Mouse (Mus musculus): Measurements from ENCODE around the gene Rnf17. TPM values are rescaled to one million over a fixed set of nuclear protein-coding genes. Genes with fewer than 3 reads are reported as not detected.

The Rnf17 gene
- 0.40 and 0.67 TPM in 2 replicates for polyA plus RNA-seq (2015; fragmentation: Nextera tagmentation; extraction: Ambion mirVana)

DNA sequence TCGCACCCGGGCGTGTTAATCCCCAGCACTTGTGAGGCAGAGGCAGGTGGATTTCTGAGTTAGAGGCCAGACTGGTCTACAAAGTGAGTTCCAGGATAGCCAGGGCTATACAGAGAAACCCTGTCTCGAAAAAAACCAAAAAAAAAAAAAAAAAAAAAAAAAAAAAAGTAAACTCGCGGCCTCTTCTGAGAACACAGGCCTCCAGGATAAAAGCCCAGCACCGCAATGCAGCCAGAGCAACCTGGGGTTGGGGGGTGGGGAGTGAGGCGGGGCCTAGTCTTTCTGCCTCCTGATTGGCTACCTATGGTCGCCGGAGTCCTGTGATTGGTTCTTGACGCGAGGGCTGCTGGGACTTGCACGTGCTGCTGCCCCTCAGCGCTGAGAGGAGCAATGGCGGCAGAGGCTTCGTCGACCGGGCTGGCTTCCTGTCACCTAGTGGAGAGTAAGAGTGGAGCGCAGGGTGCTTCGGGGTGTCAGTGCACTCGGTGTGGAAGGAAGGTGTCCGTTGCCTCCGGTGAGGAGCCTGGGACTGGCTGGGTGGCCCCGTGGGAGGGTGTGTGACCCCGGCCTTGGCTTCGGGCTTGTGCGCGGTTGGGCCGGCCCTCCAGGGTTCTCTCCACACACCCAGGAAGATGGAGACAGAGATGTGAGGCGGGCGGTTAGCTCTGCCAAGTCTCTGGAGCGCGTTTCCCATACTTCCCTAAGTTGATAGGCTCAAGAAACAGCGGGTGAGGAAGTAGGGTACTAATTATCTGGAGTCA lies at the start of gene Rnf17:
Gene Rnf17 (plus strand): TSS at position 271 of the 761 bp plus-strand sequence.
- 70% methylated on average over 34 of the region's 34 CpGs for WGBS
- ATAC-seq (ENCODE audit: low FRiP score, low TSS enrichment) (no peak), DNase-seq (ENCODE audit: low spot score) (no peak)
- Histone ChIP-seq H3K9me3 (ENCODE audit: control insufficient read depth, low read length) (no peaks in the 10 kb centered on the region), H3K4me2 (replicated peaks; ENCODE audit: low read depth) (no peak within 1 kb of the TSS), H3K4me3 (ENCODE audit: low read depth, low read length) (no peak within 1 kb of the TSS), H3K27ac (replicated peaks) (no peak within 1 kb of the TSS), H3K27me3 (ENCODE audit: control insufficient read depth, insufficient read depth, low read length) (no peaks in the 10 kb centered on the region), H3K9ac (ENCODE audit: low read length) (no peak within 1 kb of the TSS), H3K36me3 (ENCODE audit: control insufficient read depth, insufficient read depth, low read length) (no peaks in the 10 kb centered on the region), H3K4me1 (replicated peaks; ENCODE audit: control insufficient read depth, insufficient read depth) (no peaks in the 10 kb centered on the region)
- no peak for TF ChIP-seq CTCF (IDR thresholded peaks at IDR 0.05; ENCODE audit: low read depth)
- TF ChIP-seq EP300 (optimal IDR thresholded peaks at IDR 0.05) = no peak

DNA sequence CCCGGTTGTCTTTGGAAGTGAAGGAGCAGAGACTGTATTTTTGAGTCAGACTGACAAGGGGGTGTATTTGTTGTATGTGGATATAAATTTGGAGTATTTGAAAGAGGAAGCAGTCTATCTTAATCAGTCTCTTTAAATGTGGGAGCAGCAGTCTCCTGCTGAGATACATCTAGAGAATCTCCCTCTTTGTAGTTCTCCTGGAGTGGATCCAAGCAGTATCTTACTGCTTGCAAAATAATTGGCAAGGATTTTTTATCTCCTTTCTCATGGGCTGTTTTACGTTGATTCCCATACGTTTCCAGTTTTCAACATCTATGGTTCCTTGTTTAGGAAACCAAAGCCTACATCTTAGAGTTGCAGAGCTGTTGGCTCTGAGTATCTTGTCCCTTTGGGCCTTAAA lies 47.6 kb upstream of the Rnf17 start:
- H3K4me2 ChIP-seq (replicated peaks; ENCODE audit: low read depth) = no peak overlapping the region
- no peaks in the 10 kb centered on the region for H3K36me3 ChIP-seq (ENCODE audit: control insufficient read depth, insufficient read depth, low read length)
- WGBS = 52% methylated on average over 3 of the region's 3 CpGs
- H3K27me3 ChIP-seq (ENCODE audit: control insufficient read depth, insufficient read depth, low read length) = no peaks in the 10 kb centered on the region
- no peaks in the 10 kb centered on the region for H3K4me1 ChIP-seq (replicated peaks; ENCODE audit: control insufficient read depth, insufficient read depth)
- no peak for ATAC-seq (ENCODE audit: low FRiP score, low TSS enrichment)
- no peak overlapping the region for H3K9ac ChIP-seq (ENCODE audit: low read length)
- no peak overlapping the region for H3K27ac ChIP-seq (replicated peaks)
- H3K9me3 ChIP-seq (ENCODE audit: control insufficient read depth, low read length) = no peaks in the 10 kb centered on the region
- no peak overlapping the region for H3K4me3 ChIP-seq (ENCODE audit: low read depth, low read length)
- DNase-seq (ENCODE audit: low spot score) = no peak
- no peak for TF ChIP-seq CTCF (IDR thresholded peaks at IDR 0.05; ENCODE audit: low read depth)
- no peak for TF ChIP-seq EP300 (optimal IDR thresholded peaks at IDR 0.05)

DNA sequence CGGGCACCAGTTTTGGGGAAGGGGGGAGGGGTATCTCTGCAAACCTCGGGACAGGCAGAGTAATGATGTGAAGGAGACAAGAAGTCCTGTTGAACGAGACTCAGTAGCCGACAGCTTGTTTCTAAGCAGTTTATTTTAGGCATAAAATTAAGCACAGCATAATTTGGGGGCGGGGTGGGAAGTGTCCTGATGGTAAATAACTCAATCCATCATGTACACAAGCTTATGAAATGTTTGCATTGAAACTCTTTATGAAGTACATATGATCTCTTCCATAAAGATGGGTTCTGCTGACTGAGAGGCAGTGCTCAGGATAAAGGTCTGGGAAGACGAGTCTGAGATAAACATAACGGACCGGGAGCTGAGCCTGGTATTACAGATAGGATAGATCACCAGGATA lies 47.0 kb upstream of the Rnf17 start:
- Histone ChIP-seq H3K27me3 (ENCODE audit: control insufficient read depth, insufficient read depth, low read length) (no peaks in the 10 kb centered on the region), H3K9me3 (ENCODE audit: control insufficient read depth, low read length) (no peaks in the 10 kb centered on the region), H3K4me1 (replicated peaks; ENCODE audit: control insufficient read depth, insufficient read depth) (no peaks in the 10 kb centered on the region), H3K4me3 (ENCODE audit: low read depth, low read length) (no peak overlapping the region), H3K27ac (replicated peaks) (no peak overlapping the region), H3K4me2 (replicated peaks; ENCODE audit: low read depth) (no peak overlapping the region), H3K36me3 (ENCODE audit: control insufficient read depth, insufficient read depth, low read length) (no peaks in the 10 kb centered on the region), H3K9ac (ENCODE audit: low read length) (no peak overlapping the region)
- TF ChIP-seq CTCF (IDR thresholded peaks at IDR 0.05; ENCODE audit: low read depth) = no peak
- TF ChIP-seq EP300 (optimal IDR thresholded peaks at IDR 0.05) = no peak
- no peak for ATAC-seq (ENCODE audit: low FRiP score, low TSS enrichment)
- DNase-seq (ENCODE audit: low spot score) = no peak
- 49% methylated on average over 8 of the region's 8 CpGs for WGBS

DNA sequence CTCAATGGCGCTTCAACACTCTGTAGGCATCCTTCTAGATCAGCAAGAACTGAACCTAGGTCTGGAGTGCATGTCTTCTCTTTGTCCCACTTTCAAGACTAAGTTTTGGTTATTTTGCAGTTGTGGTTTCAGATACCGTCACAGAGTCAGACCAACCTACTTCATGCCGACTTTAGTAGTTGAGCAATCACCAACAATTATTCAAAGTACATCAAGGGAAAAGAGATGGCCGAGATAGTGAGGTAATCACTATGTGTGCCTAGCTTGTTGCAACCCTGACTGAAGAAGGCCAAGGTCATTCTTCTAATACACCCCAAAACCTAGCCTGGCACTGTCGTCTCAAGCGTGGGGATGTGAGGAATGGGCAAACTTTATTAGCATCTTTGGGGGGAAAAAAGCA lies 46.2 kb upstream of the Rnf17 start:
- 83% methylated on average over 6 of the region's 6 CpGs for WGBS
- no peak for TF ChIP-seq EP300 (optimal IDR thresholded peaks at IDR 0.05)
- no peak for TF ChIP-seq CTCF (IDR thresholded peaks at IDR 0.05; ENCODE audit: low read depth)
- Histone ChIP-seq H3K36me3 (ENCODE audit: control insufficient read depth, insufficient read depth, low read length) (no peaks in the 10 kb centered on the region), H3K27me3 (ENCODE audit: control insufficient read depth, insufficient read depth, low read length) (no peaks in the 10 kb centered on the region), H3K9me3 (ENCODE audit: control insufficient read depth, low read length) (no peaks in the 10 kb centered on the region), H3K27ac (replicated peaks) (no peak overlapping the region), H3K9ac (ENCODE audit: low read length) (no peak overlapping the region), H3K4me1 (replicated peaks; ENCODE audit: control insufficient read depth, insufficient read depth) (no peaks in the 10 kb centered on the region), H3K4me2 (replicated peaks; ENCODE audit: low read depth) (no peak overlapping the region), H3K4me3 (ENCODE audit: low read depth, low read length) (no peak overlapping the region)
- DNase-seq (ENCODE audit: low spot score) = no peak
- ATAC-seq (ENCODE audit: low FRiP score, low TSS enrichment) = no peak

DNA sequence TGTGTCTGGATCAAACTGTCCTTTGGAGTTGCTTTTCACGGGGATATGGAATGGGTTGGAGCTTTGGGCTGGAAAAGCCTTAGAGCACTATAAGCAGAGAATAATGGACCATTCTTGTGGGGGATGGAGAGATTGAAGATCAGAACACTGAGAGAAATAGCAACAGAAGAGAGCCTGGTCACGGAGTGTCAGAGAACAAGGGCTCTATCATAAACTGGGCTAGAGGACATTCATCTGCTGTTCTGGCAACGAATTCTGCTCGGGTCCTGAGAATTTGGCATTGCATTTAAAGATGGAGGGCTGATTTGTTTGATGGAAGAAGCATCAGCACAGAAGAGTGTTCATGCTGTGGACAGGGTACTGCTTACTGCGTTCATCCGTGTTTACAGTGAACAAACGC lies 44.0 kb upstream of the Rnf17 start:
- DNase-seq (ENCODE audit: low spot score) (no peak), ATAC-seq (ENCODE audit: low FRiP score, low TSS enrichment) (no peak)
- TF ChIP-seq CTCF (IDR thresholded peaks at IDR 0.05; ENCODE audit: low read depth) (no peak), EP300 (optimal IDR thresholded peaks at IDR 0.05) (no peak)
- no peaks in the 10 kb centered on the region for H3K9me3 ChIP-seq (ENCODE audit: control insufficient read depth, low read length)
- H3K27ac ChIP-seq (replicated peaks) = no peak overlapping the region
- no peak overlapping the region for H3K4me3 ChIP-seq (ENCODE audit: low read depth, low read length)
- H3K9ac ChIP-seq (ENCODE audit: low read length) = no peak overlapping the region
- no peaks in the 10 kb centered on the region for H3K36me3 ChIP-seq (ENCODE audit: control insufficient read depth, insufficient read depth, low read length)
- no peak overlapping the region for H3K4me2 ChIP-seq (replicated peaks; ENCODE audit: low read depth)
- H3K4me1 ChIP-seq (replicated peaks; ENCODE audit: control insufficient read depth, insufficient read depth) = no peaks in the 10 kb centered on the region
- no peaks in the 10 kb centered on the region for H3K27me3 ChIP-seq (ENCODE audit: control insufficient read depth, insufficient read depth, low read length)
- 69% methylated on average over 7 of the region's 7 CpGs for WGBS

DNA sequence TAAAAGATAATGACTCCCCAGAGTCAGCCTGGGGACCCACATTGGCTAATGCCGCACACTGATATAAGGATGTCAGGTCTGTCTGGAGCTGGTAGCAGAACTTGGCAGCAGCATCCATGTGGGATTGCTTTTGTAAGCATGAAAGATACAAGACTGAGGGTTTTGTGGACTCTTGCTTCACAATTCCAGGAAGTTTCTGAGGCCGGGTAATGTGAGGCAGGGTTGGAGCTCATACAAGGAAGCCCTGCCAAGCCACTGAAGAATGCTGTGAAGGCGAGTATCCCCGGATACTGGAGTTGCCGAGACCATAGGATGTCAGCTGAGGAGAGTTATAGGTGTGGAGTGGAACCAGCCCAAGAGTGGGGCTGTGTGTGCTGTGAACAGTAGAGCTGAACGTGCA lies 43.2 kb upstream of the Rnf17 start:
- no peak overlapping the region for H3K4me2 ChIP-seq (replicated peaks; ENCODE audit: low read depth)
- no peak overlapping the region for H3K9ac ChIP-seq (ENCODE audit: low read length)
- no peaks in the 10 kb centered on the region for H3K4me1 ChIP-seq (replicated peaks; ENCODE audit: control insufficient read depth, insufficient read depth)
- no peaks in the 10 kb centered on the region for H3K9me3 ChIP-seq (ENCODE audit: control insufficient read depth, low read length)
- no peak for TF ChIP-seq EP300 (optimal IDR thresholded peaks at IDR 0.05)
- no peak for TF ChIP-seq CTCF (IDR thresholded peaks at IDR 0.05; ENCODE audit: low read depth)
- ATAC-seq (ENCODE audit: low FRiP score, low TSS enrichment) (no peak), DNase-seq (ENCODE audit: low spot score) (no peak)
- H3K27me3 ChIP-seq (ENCODE audit: control insufficient read depth, insufficient read depth, low read length) = no peaks in the 10 kb centered on the region
- H3K36me3 ChIP-seq (ENCODE audit: control insufficient read depth, insufficient read depth, low read length) = no peaks in the 10 kb centered on the region
- 48% methylated on average over 6 of the region's 6 CpGs for WGBS
- H3K27ac ChIP-seq (replicated peaks) = no peak overlapping the region
- H3K4me3 ChIP-seq (ENCODE audit: low read depth, low read length) = no peak overlapping the region
